Mouse (Mus musculus) heart, embryonic 14.5 days (tissue): Measurements from ENCODE around the gene Mecom. TPM values are rescaled to one million over a fixed set of nuclear protein-coding genes. Genes with fewer than 3 reads are reported as not detected.

Experiments
- ATAC-seq: fragments of 200-750 bp; cut with Nextera tagmentation; 2 replicates; pipeline ENCODE4 v1.8.0; 2017; ENCODE audit warnings: low read depth, moderate TSS enrichment; ENCODE audit not compliant: insufficient number of reproducible peaks, insufficient read depth, low FRiP score
- H3K27ac ChIP-seq, 2 experiments: fragments of 200-500 bp in 1 of 2; fragments of 300-500 bp in 1 of 2; sonication (generic) in 1 of 2; replicated peaks in 1 of 2; 2 replicates each; pipeline ENCODE4 v1.5.1; 2012 to 2014; ENCODE audit warnings: low read depth in 2 of 2, low read length in 2 of 2, control low read depth in 1 of 2, mild to moderate bottlenecking in 1 of 2, mixed read lengths in 1 of 2; ENCODE audit not compliant: control insufficient read depth in 1 of 2, insufficient read depth in 1 of 2
- H3K27me3 ChIP-seq: fragments of 300-500 bp; sonication (generic); 2 replicates; pipeline ENCODE4 v1.6.1; 2014; ENCODE audit warnings: mild to moderate bottlenecking, low read length, control low read depth; ENCODE audit not compliant: control insufficient read depth, insufficient read depth
- H3K36me3 ChIP-seq: fragments of 300-500 bp; sonication (generic); 2 replicates; pipeline ENCODE4 v1.6.1; 2014; ENCODE audit warnings: mild to moderate bottlenecking, control low read depth, low read length, mixed read lengths; ENCODE audit not compliant: control insufficient read depth, insufficient read depth
- H3K4me1 ChIP-seq, 2 experiments: fragments of 200-500 bp in 1 of 2; fragments of 300-500 bp in 1 of 2; sonication (generic) in 1 of 2; 2 replicates each; pipeline ENCODE4 v1.6.1; 2012 to 2014; ENCODE audit warnings: low read length in 2 of 2, control low read depth in 1 of 2, mixed read lengths in 1 of 2; ENCODE audit not compliant: control insufficient read depth in 2 of 2, insufficient read depth in 2 of 2
- H3K4me2 ChIP-seq: fragments of 300-500 bp; sonication (generic); 2 replicates; pipeline ENCODE4 v1.6.1; 2014; ENCODE audit warnings: mild to moderate bottlenecking, low read length
- H3K4me3 ChIP-seq, 2 experiments: fragments of 200-500 bp in 1 of 2; fragments of 300-500 bp in 1 of 2; sonication (generic) in 1 of 2; 2 replicates each; pipeline ENCODE4 v1.5.1; 2012 to 2014; ENCODE audit warnings: low read length in 2 of 2, mild to moderate bottlenecking in 2 of 2, control low read depth in 1 of 2, low read depth in 1 of 2, moderate library complexity in 1 of 2; ENCODE audit not compliant: control insufficient read depth in 1 of 2, insufficient read depth in 1 of 2
- H3K9ac ChIP-seq: fragments of 300-500 bp; sonication (generic); 2 replicates; pipeline ENCODE4 v1.6.1; 2014; ENCODE audit warnings: mild to moderate bottlenecking, low read length
- H3K9me3 ChIP-seq: fragments of 300-500 bp; sonication (generic); 2 replicates; pipeline ENCODE4 v1.6.1; 2016; ENCODE audit warnings: low read length, control low read depth; ENCODE audit not compliant: control insufficient read depth
- WGBS: fragments of 180-500 bp; shearing (Covaris S2); extraction: QIAGEN DNeasy Blood & Tissue Kit; methylation state at CpG from one replicate; pipeline ENCODE4 v1.1.7; 2014; 5-methylcytosine and 5-hydroxymethylcytosine counted together
- polyA plus RNA-seq: library from polyadenylated mRNA; unstranded; fragments of >200 nt; fragmentation: Nextera tagmentation; extraction: Ambion mirVana; gene quantifications from 2 replicates; pipeline ENCODE4 v1.2.1, GENCODE M21; 2014

The Mecom gene
- polyA plus RNA-seq, 1 experiment from 2014 or later, result 23.0 TPM

GRCm38 (mm10) chr3:30299460-30299859, 248.3 kb downstream of the Mecom start:
- no peak for ATAC-seq
- 21% methylated on average over 1 of the region's 1 CpGs for WGBS
- no peaks in the 10 kb centered on the region for H3K27me3 ChIP-seq
- no peaks in the 10 kb centered on the region for H3K9me3 ChIP-seq
- H3K27ac ChIP-seq, result no peak overlapping the region
- no peaks in the 10 kb centered on the region for H3K4me1 ChIP-seq
- H3K4me2 ChIP-seq, result no peak overlapping the region
- H3K4me3 ChIP-seq, result no peak overlapping the region
- H3K36me3 ChIP-seq, result no peaks in the 10 kb centered on the region
- no peak overlapping the region for H3K9ac ChIP-seq

GRCm38 (mm10) chr3:30294433-30294832, 253.4 kb downstream of the Mecom start:
- WGBS, result 84% methylated on average over 5 of the region's 5 CpGs
- no peak overlapping the region for H3K4me3 ChIP-seq
- ATAC-seq, result no peak
- H3K27ac ChIP-seq, result no peak overlapping the region
- H3K9ac ChIP-seq, result no peak overlapping the region
- H3K36me3 ChIP-seq, result no peaks in the 10 kb centered on the region
- H3K9me3 ChIP-seq, result no peaks in the 10 kb centered on the region
- H3K27me3 ChIP-seq, result no peaks in the 10 kb centered on the region
- no peaks in the 10 kb centered on the region for H3K4me1 ChIP-seq
- H3K4me2 ChIP-seq, result no peak overlapping the region

GRCm38 (mm10) chr3:30286529-30286928, 261.3 kb downstream of the Mecom start:
- Histone ChIP-seq H3K4me2 (no peak overlapping the region), H3K27me3 (no peaks in the 10 kb centered on the region), H3K36me3 (no peaks in the 10 kb centered on the region), H3K27ac (no peak overlapping the region), H3K9me3 (no peaks in the 10 kb centered on the region), H3K9ac (no peak overlapping the region), H3K4me3 (no peak overlapping the region), H3K4me1 (no peaks in the 10 kb centered on the region)
- 75% methylated on average over 4 of the region's 4 CpGs for WGBS
- no peak for ATAC-seq

GRCm38 (mm10) chr3:30284094-30284493, 263.7 kb downstream of the Mecom start:
- H3K4me3 ChIP-seq, result no peak overlapping the region
- no peaks in the 10 kb centered on the region for H3K4me1 ChIP-seq
- 67% methylated on average over 4 of the region's 4 CpGs for WGBS
- no peak overlapping the region for H3K9ac ChIP-seq
- H3K36me3 ChIP-seq, result no peaks in the 10 kb centered on the region
- no peak for ATAC-seq
- no peaks in the 10 kb centered on the region for H3K9me3 ChIP-seq
- H3K4me2 ChIP-seq, result no peak overlapping the region
- no peak overlapping the region for H3K27ac ChIP-seq
- no peaks in the 10 kb centered on the region for H3K27me3 ChIP-seq

- ATAC-seq, result no peak
- 82% methylated on average over 5 of the region's 5 CpGs for WGBS
- H3K27ac ChIP-seq, result no peak overlapping the region
These were observed 264.2 kb downstream of the Mecom start for GRCm38 (mm10) chr3:30283562-30283961.

GRCm38 (mm10) chr3:30277569-30277968, 270.2 kb downstream of the Mecom start:
- 85% methylated on average over 10 of the region's 10 CpGs for WGBS
- Histone ChIP-seq H3K9ac (no peak overlapping the region), H3K4me2 (no peak overlapping the region), H3K27me3 (no peaks in the 10 kb centered on the region), H3K27ac (no peak overlapping the region), H3K36me3 (no peaks in the 10 kb centered on the region), H3K4me3 (no peak overlapping the region), H3K4me1 (no peaks in the 10 kb centered on the region), H3K9me3 (no peaks in the 10 kb centered on the region)
- ATAC-seq, result no peak

More at GRCm38 (mm10) chr3:30283562-30283961, 264.2 kb downstream of the Mecom start:
- H3K36me3 ChIP-seq, result no peaks in the 10 kb centered on the region
- no peak overlapping the region for H3K4me2 ChIP-seq
- H3K9ac ChIP-seq, result no peak overlapping the region
- no peaks in the 10 kb centered on the region for H3K27me3 ChIP-seq
- no peaks in the 10 kb centered on the region for H3K4me1 ChIP-seq
- H3K9me3 ChIP-seq, result no peaks in the 10 kb centered on the region
- no peak overlapping the region for H3K4me3 ChIP-seq

- no peak for ATAC-seq
- 92% methylated on average over 8 of the region's 8 CpGs for WGBS
- no peaks in the 10 kb centered on the region for H3K9me3 ChIP-seq
- H3K27ac ChIP-seq, result no peak overlapping the region
- no peaks in the 10 kb centered on the region for H3K4me1 ChIP-seq
- H3K27me3 ChIP-seq, result no peaks in the 10 kb centered on the region
- no peak overlapping the region for H3K4me2 ChIP-seq
- no peak overlapping the region for H3K4me3 ChIP-seq
- H3K36me3 ChIP-seq, result no peaks in the 10 kb centered on the region
- H3K9ac ChIP-seq, result no peak overlapping the region
These were observed 271.7 kb downstream of the Mecom start for GRCm38 (mm10) chr3:30276099-30276498.

GRCm38 (mm10) chr3:30269253-30269652, 278.6 kb downstream of the Mecom start:
- Histone ChIP-seq H3K9me3 (no peaks in the 10 kb centered on the region), H3K4me1 (peaks cover 0 to 3% of the 10 kb centered on the region in 2 experiments; a peak in 1 of 4 replicates), H3K4me2 (no peak overlapping the region), H3K27ac (no peak overlapping the region), H3K27me3 (no peaks in the 10 kb centered on the region), H3K4me3 (no peak overlapping the region), H3K36me3 (no peaks in the 10 kb centered on the region), H3K9ac (no peak overlapping the region)
- ATAC-seq, result no peak
- 70% methylated on average over 3 of the region's 3 CpGs for WGBS
